Mouse (Mus musculus) neutrophil, adult 5-6 weeks (primary cell): ENCODE data around the gene Timm29. TPM values are rescaled to one million over a fixed set of nuclear protein-coding genes. Genes with fewer than 3 reads are reported as not detected.
"Not testable (repeated sequence)": the region's sequence is repeated elsewhere in the genome, so short reads cannot be mapped to it uniquely, and the experiment has no call there.

Experiments
- ATAC-seq: fragments of 151-379, 151-347 bp; 2 replicates; pipeline ENCODE4 v1.8.0; 2017; ENCODE audit warnings: mild to moderate bottlenecking, moderate TSS enrichment; ENCODE audit not compliant: insufficient number of reproducible peaks, poor library complexity, low FRiP score, severe bottlenecking; ENCODE audit errors: extremely low read depth
- total RNA-seq: library from RNA; stranded (forward); fragments of 200-1000 nt; gene quantifications from 2 replicates; pipeline ENCODE4 v1.2.3, GENCODE M21; 2017

The Timm29 gene
- total RNA-seq, 1 experiment from 2014 or later = 28.5 TPM

GRCm38 (mm10) chr9:21574012-21574801 lies 18.3 kb upstream of the Timm29 start:
- no peak for ATAC-seq

- no peak for ATAC-seq
These were observed 17.3 kb upstream of the Timm29 start for GRCm38 (mm10) chr9:21575253-21575652.

- ATAC-seq = no peak
These were observed 16.2 kb upstream of the Timm29 start for GRCm38 (mm10) chr9:21576286-21576685.

GRCm38 (mm10) chr9:21578226-21578625 lies 14.3 kb upstream of the Timm29 start:
- no peak for ATAC-seq

- ATAC-seq = no peak
These were observed 7.1 kb upstream of the Timm29 start for GRCm38 (mm10) chr9:21585401-21585800.

- ATAC-seq = no peak
These were observed 4.7 kb upstream of the Timm29 start for GRCm38 (mm10) chr9:21587678-21588349.

- no peak for ATAC-seq
These were observed 4.2 kb upstream of the Timm29 start for GRCm38 (mm10) chr9:21588350-21588749.

- no peak for ATAC-seq
These were observed 3.0 kb upstream of the Timm29 start for GRCm38 (mm10) chr9:21589538-21589937.

GRCm38 (mm10) chr9:21591127-21591830 lies 1.2 kb upstream of the Timm29 start:
- no peak for ATAC-seq

- peak; percentile 25; the same call in 1 of the 2 replicates for ATAC-seq
These were observed 455 bp upstream of the Timm29 start for GRCm38 (mm10) chr9:21591831-21592702.

- ATAC-seq = 0 out of 2 replicates have a peak, but pooled peaks have one; percentile 14
These were observed 700 bp downstream of the Timm29 start for GRCm38 (mm10) chr9:21593122-21593721.

GRCm38 (mm10) chr9:21594350-21594749 lies 1.8 kb downstream of the Timm29 start:
- not testable (repeated sequence) for ATAC-seq

- ATAC-seq = no peak
These were observed 2.3 kb downstream of the Timm29 start for GRCm38 (mm10) chr9:21594838-21595237.

GRCm38 (mm10) chr9:21598198-21598597 lies 5.7 kb downstream of the Timm29 start:
- ATAC-seq = peak; percentile 48; the same call in 1 of the 2 replicates

GRCm38 (mm10) chr9:21600186-21600585 lies 7.7 kb downstream of the Timm29 start:
- no peak for ATAC-seq

GRCm38 (mm10) chr9:21601073-21601472 lies 8.6 kb downstream of the Timm29 start:
- ATAC-seq = no peak

GRCm38 (mm10) chr9:21601722-21602399 lies 9.3 kb downstream of the Timm29 start:
- ATAC-seq = peak; percentile 84

- no peak for ATAC-seq
These were observed 11.6 kb downstream of the Timm29 start for GRCm38 (mm10) chr9:21604119-21604518.
